Mouse (Mus musculus) thymus, adult 2 months (tissue): ENCODE data around the gene Aktip.

Experiments
- CTCF ChIP-seq: fragments of 200-500 bp; IDR thresholded peaks from 2 replicates; pipeline ENCODE4 v1.5.1; 2012; ENCODE audit warnings: mild to moderate bottlenecking, control low read depth, low read length, moderate library complexity, borderline replicate concordance; ENCODE audit not compliant: control insufficient read depth, poor library complexity, insufficient read depth; ENCODE audit errors: extremely low read depth
- POLR2A ChIP-seq: fragments of 200-500 bp; IDR thresholded peaks from 2 replicates; pipeline ENCODE4 v1.6.1; 2012; ENCODE audit warnings: mild to moderate bottlenecking, low read length, control low read depth, moderate library complexity; ENCODE audit not compliant: control insufficient read depth, poor library complexity, insufficient read depth; ENCODE audit errors: extremely low read depth

DNA sequence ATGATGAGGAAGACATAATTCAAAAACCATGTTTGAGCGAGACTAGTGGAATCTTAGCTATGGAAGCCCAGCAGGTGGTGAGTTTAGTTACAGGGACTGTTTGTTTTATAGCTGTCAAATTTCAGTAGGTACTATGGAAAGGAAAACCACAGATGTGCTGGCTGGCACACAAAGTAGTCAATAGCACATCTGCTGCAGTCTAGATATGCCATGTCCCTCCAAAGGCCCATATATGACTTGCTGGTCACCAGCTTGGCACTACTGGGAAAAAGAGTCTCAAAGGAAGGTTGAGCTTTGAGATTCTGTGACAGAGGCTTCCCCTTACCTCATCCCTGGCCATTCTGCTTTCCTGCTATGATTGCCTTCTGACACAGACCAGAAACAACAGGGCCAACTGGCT is 42.9 kb upstream of the Aktip start:
- TF ChIP-seq CTCF (no peak), POLR2A (no peak)
